Mouse (Mus musculus) liver, embryonic 14.5 days (tissue): ENCODE measurements at regions not wholly inside any gene's neighbourhood (a gene's known extent, or its start where the extent isn't known, plus 50 kb on each side); places are given as distances from the start of the nearest gene placed in this dataset.

Source experiments
- ATAC-seq: fragments of 200-750 bp; cut with Nextera tagmentation; 2 replicates; pipeline ENCODE4 v1.8.0; 2017; ENCODE audit warnings: moderate number of reproducible peaks, mild to moderate bottlenecking, moderate library complexity; ENCODE audit not compliant: insufficient read depth
- DNase-seq, 3 experiments: peaks; one replicate each; pipeline ENCODE4 v3.0.0-alpha.2; 2012 to 2013; ENCODE audit warnings: low read depth in 3 of 3, low spot score in 3 of 3
- H3K27ac ChIP-seq: fragments of 300-500 bp; sonication (generic); 2 replicates; pipeline ENCODE4 v1.5.1; 2014; ENCODE audit warnings: moderate library complexity, mild to moderate bottlenecking, control low read depth, inconsistent platforms
- H3K27me3 ChIP-seq: fragments of 300-500 bp; sonication (generic); 2 replicates; pipeline ENCODE4 v1.6.1; 2014; ENCODE audit warnings: mild to moderate bottlenecking, low read length, moderate library complexity; ENCODE audit not compliant: control insufficient read depth, insufficient read depth
- H3K36me3 ChIP-seq: fragments of 300-500 bp; sonication (generic); replicated peaks from 2 replicates; pipeline ENCODE4 v1.6.1; 2014; ENCODE audit warnings: low read depth; ENCODE audit not compliant: control insufficient read depth, insufficient read depth
- H3K4me1 ChIP-seq, 2 experiments: fragments of 200-500 bp in 1 of 2; fragments of 300-500 bp in 1 of 2; sonication (generic) in 1 of 2; replicated peaks; 2 replicates each; pipeline ENCODE4 v1.6.1; 2012 to 2014; ENCODE audit warnings: antibody characterized with exemption in 1 of 2, inconsistent platforms in 1 of 2, low read length in 1 of 2; ENCODE audit not compliant: control insufficient read depth in 2 of 2, insufficient read depth in 2 of 2
- H3K4me2 ChIP-seq: fragments of 300-500 bp; sonication (generic); 2 replicates; pipeline ENCODE4 v1.6.1; 2014; ENCODE audit warnings: low read depth, mild to moderate bottlenecking, control low read depth, moderate library complexity
- H3K4me3 ChIP-seq, 2 experiments: fragments of 200-500 bp in 1 of 2; fragments of 300-500 bp in 1 of 2; sonication (generic) in 1 of 2; 2 replicates each; pipeline ENCODE4 v1.5.1; 2012 to 2014; ENCODE audit warnings: low read depth in 2 of 2, low read length in 2 of 2, mild to moderate bottlenecking in 2 of 2, control low read depth in 1 of 2, inconsistent platforms in 1 of 2, moderate library complexity in 1 of 2; ENCODE audit not compliant: insufficient read depth in 1 of 2
- H3K9ac ChIP-seq: fragments of 300-500 bp; sonication (generic); replicated peaks from 2 replicates; pipeline ENCODE4 v1.6.1; 2014; ENCODE audit warnings: mild to moderate bottlenecking, control low read depth, moderate library complexity
- H3K9me3 ChIP-seq: fragments of 300-500 bp; sonication (generic); 2 replicates; pipeline ENCODE4 v1.6.1; 2016; ENCODE audit warnings: low read length, mixed read lengths; ENCODE audit not compliant: control insufficient read depth
- CTCF ChIP-seq: IDR thresholded peaks from 2 replicates; pipeline ENCODE4 v1.5.1; 2016; ENCODE audit warnings: antibody characterized with exemption, low read depth, control low read depth
- EP300 ChIP-seq: IDR thresholded peaks from 2 replicates; pipeline ENCODE4 v1.6.1; 2016; ENCODE audit warnings: antibody characterized with exemption, low read depth
- WGBS: fragments of 180-500 bp; shearing (Covaris S2); extraction: QIAGEN DNeasy Blood & Tissue Kit; methylation state at CpG from one replicate; pipeline ENCODE4 v1.1.7; 2014; ENCODE audit not compliant: insufficient replicate concordance; 5-methylcytosine and 5-hydroxymethylcytosine counted together

- DNase-seq: no peak
- no peak overlapping the region for H3K9ac ChIP-seq
- no peaks in the 10 kb centered on the region for H3K9me3 ChIP-seq
- H3K4me3 ChIP-seq: no peak overlapping the region
- H3K4me2 ChIP-seq: no peak overlapping the region
- no peak for ATAC-seq
- H3K4me1 ChIP-seq: no peaks in the 10 kb centered on the region
- H3K27me3 ChIP-seq: no peaks in the 10 kb centered on the region
- WGBS: 43% methylated on average over 10 of the region's 10 CpGs
- no peak for TF ChIP-seq CTCF
- TF ChIP-seq EP300: no peak
- no peaks in the 10 kb centered on the region for H3K36me3 ChIP-seq
- H3K27ac ChIP-seq: no peak overlapping the region
These were observed 236.8 kb upstream of the Tle3 start for GRCm38 (mm10) chr9:61135263-61135882.

DNA sequence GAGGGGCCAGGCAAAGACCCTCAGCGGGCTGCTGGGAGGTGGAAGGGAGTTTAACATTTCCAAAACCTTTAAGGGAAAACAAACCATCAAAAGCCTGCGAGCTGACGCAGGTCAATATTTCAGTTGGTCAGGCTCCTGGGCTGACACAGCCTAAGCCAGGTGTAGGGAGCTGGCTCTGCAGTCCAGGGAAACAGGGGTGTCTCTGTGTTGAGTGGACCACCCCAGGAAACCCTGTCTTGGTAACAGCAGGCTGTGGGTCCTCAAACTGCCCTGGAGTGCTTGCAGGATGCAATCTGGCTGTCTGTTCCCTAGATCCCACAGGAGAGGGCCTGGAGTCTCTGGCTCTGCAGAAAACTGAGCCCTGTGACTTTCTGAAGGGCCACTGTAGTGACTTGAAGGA, 236.2 kb upstream of the Tle3 start:
- no peaks in the 10 kb centered on the region for H3K36me3 ChIP-seq
- no peaks in the 10 kb centered on the region for H3K9me3 ChIP-seq
- H3K9ac ChIP-seq: no peak overlapping the region
- TF ChIP-seq EP300 (no peak), CTCF (no peak)
- H3K27ac ChIP-seq: no peak overlapping the region
- H3K4me2 ChIP-seq: no peak overlapping the region
- no peaks in the 10 kb centered on the region for H3K4me1 ChIP-seq
- H3K27me3 ChIP-seq: no peaks in the 10 kb centered on the region
- WGBS: 49% methylated on average over 3 of the region's 3 CpGs
- DNase-seq (no peak), ATAC-seq (no peak)
- H3K4me3 ChIP-seq: no peak overlapping the region

- H3K4me1 ChIP-seq: no peaks in the 10 kb centered on the region
- WGBS: 61% methylated on average over 11 of the region's 11 CpGs
- H3K27ac ChIP-seq: no peak overlapping the region
- H3K4me3 ChIP-seq: no peak overlapping the region
- H3K27me3 ChIP-seq: no peaks in the 10 kb centered on the region
- no peak for TF ChIP-seq EP300
- TF ChIP-seq CTCF: no peak
- no peak for ATAC-seq
- H3K4me2 ChIP-seq: no peak overlapping the region
- no peak for DNase-seq
- no peaks in the 10 kb centered on the region for H3K36me3 ChIP-seq
- no peaks in the 10 kb centered on the region for H3K9me3 ChIP-seq
- H3K9ac ChIP-seq: no peak overlapping the region
These were observed 233.3 kb upstream of the Tle3 start for GRCm38 (mm10) chr9:61138741-61139368.

GRCm38 (mm10) chr9:61143101-61143500, 229.1 kb upstream of the Tle3 start:
- WGBS: 52% methylated on average over 6 of the region's 6 CpGs
- no peak for TF ChIP-seq CTCF
- TF ChIP-seq EP300: no peak
- no peak for ATAC-seq
- DNase-seq: no peak
- Histone ChIP-seq H3K4me1 (no peaks in the 10 kb centered on the region), H3K36me3 (no peaks in the 10 kb centered on the region), H3K4me2 (no peak overlapping the region), H3K27ac (no peak overlapping the region), H3K4me3 (no peak overlapping the region), H3K27me3 (no peaks in the 10 kb centered on the region), H3K9me3 (no peaks in the 10 kb centered on the region), H3K9ac (no peak overlapping the region)

- ATAC-seq: no peak
- Histone ChIP-seq H3K36me3 (no peaks in the 10 kb centered on the region), H3K4me2 (no peak overlapping the region), H3K4me3 (no peak overlapping the region), H3K27ac (no peak overlapping the region), H3K4me1 (no peaks in the 10 kb centered on the region), H3K9ac (no peak overlapping the region), H3K27me3 (no peaks in the 10 kb centered on the region), H3K9me3 (no peaks in the 10 kb centered on the region)
- TF ChIP-seq CTCF (no peak), EP300 (no peak)
- no peak for DNase-seq
- WGBS: 54% methylated on average over 11 of the region's 11 CpGs
These were observed 227.4 kb upstream of the Tle3 start for GRCm38 (mm10) chr9:61144685-61145318.
